In the genomic region with DNA sequence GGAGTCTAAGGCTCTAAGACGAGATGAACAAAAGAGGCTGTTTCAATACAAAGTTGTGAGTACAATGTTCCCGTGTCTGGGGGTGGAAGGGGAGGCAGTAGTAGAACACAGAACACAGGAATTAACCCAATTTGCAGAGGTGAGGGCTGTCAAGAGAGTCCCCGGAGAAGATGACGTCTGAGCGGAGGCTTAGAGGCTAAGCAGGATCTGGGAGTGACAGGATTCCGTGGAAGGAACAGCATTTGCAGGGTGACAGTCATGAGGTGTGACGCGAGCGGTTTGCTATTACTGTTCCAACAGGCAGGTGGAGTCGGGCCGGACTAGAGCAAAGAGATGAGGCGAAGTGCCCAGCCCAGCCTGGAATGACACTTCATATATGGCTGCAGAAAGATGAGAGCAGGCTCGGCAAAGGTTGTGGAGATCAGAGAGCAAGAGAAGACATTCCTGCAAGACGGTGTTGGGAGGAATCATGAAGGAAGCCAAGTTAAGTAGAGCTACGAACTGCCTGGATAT, we compare ENCODE assay signal across 19 mouse cellular contexts.
DNase-seq lines count a peak whose midpoint lies in the region; ATAC-seq and TF ChIP-seq lines count a peak whose summit lies in the region.
"Had no signal": no experiment of that assay in that cellular context is flagged by ENCODE, and none has a peak within 500 bp of the region (broad histone marks: within the 10 kb centered on the region; RNA-seq: fewer than 3 reads in every experiment).

No protein-coding gene starts in this region.

- DNase-seq in cerebellum, adult 9-10 months, result no peak
- DNase-seq in forebrain, postnatal 0 days, result no peak
- no peak for DNase-seq in forebrain, embryonic 10.5 days (ENCODE audit: extremely low spot score, low spot score)
- DNase-seq in midbrain, postnatal 0 days (ENCODE audit: low spot score), result no peak
- no peak for DNase-seq in testis, postnatal 14 days (ENCODE audit: low spot score)
- DNase-seq: adrenal gland, postnatal 10 days; B cell, adult 2 months; gastrocnemius, postnatal 14 days; heart, adult 2 months; heart, postnatal 14 days; kidney, adult 11 months had no signal

- H3K9me3 ChIP-seq in forebrain, postnatal 0 days (ENCODE audit: low read length), result no peaks in the 10 kb centered on the region
- no peaks in the 10 kb centered on the region for H3K9me3 ChIP-seq in forebrain, embryonic 10.5 days
- H3K9me3 ChIP-seq in midbrain, postnatal 0 days (ENCODE audit: low read length), result no peaks in the 10 kb centered on the region
- no peaks in the 10 kb centered on the region for H3K9me3 ChIP-seq in midbrain, embryonic 16.5 days (replicated peaks; ENCODE audit: control insufficient read depth, low read length, poor library complexity, severe bottlenecking)
- H3K9me3 ChIP-seq: embryonic facial prominence, embryonic 10.5 days; heart, embryonic 15.5 days; hindbrain, embryonic 13.5 days had no signal

- no peak for TF ChIP-seq CTCF in forebrain, postnatal 0 days (IDR thresholded peaks at IDR 0.05; ENCODE audit: low read depth)
- 0 out of 2 replicates have a peak, but pooled peaks have one; percentile 10 for TF ChIP-seq CTCF in midbrain, postnatal 0 days (IDR thresholded peaks at IDR 0.05)

- H3K9ac ChIP-seq in forebrain, postnatal 0 days, result no peak overlapping the region
- no peak overlapping the region for H3K9ac ChIP-seq in midbrain, postnatal 0 days (replicated peaks; ENCODE audit: low read length, poor library complexity, severe bottlenecking)
- H3K9ac ChIP-seq in midbrain, embryonic 16.5 days (ENCODE audit: low read depth, low read length), result no peak overlapping the region
- H3K9ac ChIP-seq: heart, embryonic 15.5 days; hindbrain, embryonic 13.5 days had no signal

- H3K4me1 ChIP-seq in forebrain, postnatal 0 days (ENCODE audit: insufficient read depth), result no peaks in the 10 kb centered on the region
- peaks cover 22% of the 10 kb centered on the region for H3K4me1 ChIP-seq in forebrain, embryonic 10.5 days
- H3K4me1 ChIP-seq in midbrain, postnatal 0 days (ENCODE audit: insufficient read depth, low read length), result no peaks in the 10 kb centered on the region
- H3K4me1 ChIP-seq in midbrain, embryonic 16.5 days (ENCODE audit: control insufficient read depth, insufficient read depth, low read length), result peaks cover 3% of the 10 kb centered on the region; the same call in 1 of the 2 replicates

- H3K27ac ChIP-seq in forebrain, postnatal 0 days (ENCODE audit: low read depth, low read length), result no peak overlapping the region
- no peak overlapping the region for H3K27ac ChIP-seq in forebrain, embryonic 10.5 days
- H3K27ac ChIP-seq in midbrain, postnatal 0 days (ENCODE audit: low read depth, low read length), result no peak overlapping the region
- no peak overlapping the region for H3K27ac ChIP-seq in midbrain, embryonic 16.5 days (ENCODE audit: low read length)
- H3K27ac ChIP-seq: embryonic facial prominence, embryonic 10.5 days; heart, adult 2 months; heart, embryonic 15.5 days; hindbrain, embryonic 13.5 days had no signal

- H3K4me3 ChIP-seq in forebrain, postnatal 0 days (ENCODE audit: low read depth, low read length), result no peak overlapping the region
- no peak overlapping the region for H3K4me3 ChIP-seq in forebrain, embryonic 10.5 days
- no peak overlapping the region for H3K4me3 ChIP-seq in midbrain, postnatal 0 days (ENCODE audit: low read depth, low read length)
- no peak overlapping the region for H3K4me3 ChIP-seq in midbrain, embryonic 16.5 days (ENCODE audit: low read depth, low read length)
- H3K4me3 ChIP-seq: embryonic facial prominence, embryonic 10.5 days; heart, adult 2 months; heart, embryonic 15.5 days; hindbrain, embryonic 13.5 days had no signal

- ATAC-seq in cerebellum, adult (ENCODE audit: insufficient number of reproducible peaks, low FRiP score, low TSS enrichment), result 0 out of 2 replicates have a peak, but pooled peaks have one; percentile 24
- ATAC-seq in forebrain, postnatal 0 days, result peak; percentile 55; the same call in 1 of the 2 replicates
- ATAC-seq in midbrain, postnatal 0 days (ENCODE audit: low FRiP score), result no peak
- ATAC-seq in midbrain, embryonic 16.5 days, result no peak
- ATAC-seq: CD4-positive, CD25-positive, alpha-beta regulatory T cell, adult 4 months; forebrain, embryonic 14.5 days had no signal

- 74% methylated on average over 15 of the region's 15 CpGs for WGBS in forebrain, postnatal 0 days
- WGBS in forebrain, embryonic 10.5 days, result 83% methylated on average over 15 of the region's 15 CpGs
- WGBS in midbrain, postnatal 0 days, result 70% methylated on average over 15 of the region's 15 CpGs
- 73% methylated on average over 15 of the region's 15 CpGs for WGBS in midbrain, embryonic 16.5 days

- H3K27me3 ChIP-seq in forebrain, postnatal 0 days (ENCODE audit: insufficient read depth, low read length), result no peaks in the 10 kb centered on the region
- peaks cover 6% of the 10 kb centered on the region; the same call in 1 of the 2 replicates for H3K27me3 ChIP-seq in forebrain, embryonic 10.5 days (ENCODE audit: poor library complexity, severe bottlenecking)
- H3K27me3 ChIP-seq in midbrain, postnatal 0 days (ENCODE audit: insufficient read depth, low read length), result no peaks in the 10 kb centered on the region
- no peaks in the 10 kb centered on the region for H3K27me3 ChIP-seq in midbrain, embryonic 16.5 days (ENCODE audit: control insufficient read depth, insufficient read depth, low read depth, low read length)
- H3K27me3 ChIP-seq: heart, embryonic 15.5 days; hindbrain, embryonic 13.5 days had no signal

- H3K4me2 ChIP-seq in forebrain, postnatal 0 days (ENCODE audit: low read depth), result no peak overlapping the region
- H3K4me2 ChIP-seq in midbrain, postnatal 0 days (ENCODE audit: low read depth, low read length, poor library complexity, severe bottlenecking), result no peak overlapping the region
- H3K4me2 ChIP-seq in midbrain, embryonic 16.5 days (ENCODE audit: low read length), result no peak overlapping the region
- H3K4me2 ChIP-seq: heart, embryonic 11.5 days; heart, embryonic 15.5 days; hindbrain, embryonic 13.5 days had no signal

- no peaks in the 10 kb centered on the region for H3K36me3 ChIP-seq in forebrain, postnatal 0 days (ENCODE audit: insufficient read depth)
- no peaks in the 10 kb centered on the region for H3K36me3 ChIP-seq in forebrain, embryonic 10.5 days (replicated peaks)
- no peaks in the 10 kb centered on the region for H3K36me3 ChIP-seq in midbrain, postnatal 0 days (ENCODE audit: insufficient read depth, low read length)
- H3K36me3 ChIP-seq in midbrain, embryonic 16.5 days (ENCODE audit: control insufficient read depth, insufficient read depth, low read length), result no peaks in the 10 kb centered on the region
- H3K36me3 ChIP-seq: embryonic facial prominence, embryonic 10.5 days; heart, embryonic 15.5 days; hindbrain, embryonic 13.5 days had no signal

Comparison
In these comparisons a context has a peak if more than half of its experiments do, and no peak if none do; other contexts are left out.
1. ATAC-seq: peak in cerebellum, adult (single experiment) and forebrain, postnatal 0 days (single experiment); none in midbrain, postnatal 0 days (single experiment) and midbrain, embryonic 16.5 days (single experiment).